Mouse (Mus musculus) adrenal gland, postnatal 25 days (tissue): ENCODE measurements around the gene Unc50. TPM values are rescaled to one million over a fixed set of nuclear protein-coding genes. Genes with fewer than 3 reads are reported as not detected.

Experiments used
- DNase-seq: peaks from one replicate; pipeline ENCODE4 v3.0.0; 2021; ENCODE audit warnings: mixed read lengths
- total RNA-seq: library from RNA; stranded (reverse); gene quantifications from 2 replicates; pipeline ENCODE4 v1.2.3, GENCODE M21; 2021

Unc50 gene
- total RNA-seq, 1 experiment from 2014 or later, result 72.8 TPM

DNA sequence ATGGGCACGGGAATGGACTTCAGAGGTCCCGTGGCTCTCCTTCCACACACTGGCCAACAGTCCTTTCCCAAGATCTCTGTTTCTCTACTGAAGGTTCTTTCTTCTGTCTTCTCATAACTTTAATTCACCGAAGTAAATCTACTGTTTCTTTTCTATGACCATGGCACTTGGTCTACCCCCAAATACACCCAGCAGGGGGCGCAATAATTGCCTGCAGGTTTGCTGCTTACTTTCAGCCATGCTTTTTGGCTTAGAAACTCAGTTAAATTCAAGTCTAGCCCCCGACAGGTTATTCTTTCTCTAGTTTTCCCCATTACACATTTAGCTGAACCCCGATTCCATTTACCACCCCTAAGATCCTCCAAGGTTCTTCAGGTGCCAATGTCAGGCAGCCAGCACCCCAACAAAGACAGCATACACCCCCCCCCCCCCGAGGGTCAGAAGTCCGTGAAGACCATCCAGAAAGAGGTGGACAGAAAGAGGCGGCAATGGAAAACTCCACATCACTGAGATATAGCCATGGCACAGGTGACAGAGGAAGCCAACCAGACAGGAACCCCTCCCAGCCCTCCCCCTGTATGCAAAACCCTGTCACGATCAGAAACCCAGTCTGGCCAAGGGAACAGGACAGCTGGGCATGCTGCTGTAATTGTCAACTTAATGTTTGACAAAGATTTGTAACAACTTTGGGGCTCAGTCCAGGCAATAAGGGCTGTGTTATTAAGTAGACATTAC lies 18.6 kb downstream of the Unc50 start:
- peak; percentile 71 for DNase-seq

DNA sequence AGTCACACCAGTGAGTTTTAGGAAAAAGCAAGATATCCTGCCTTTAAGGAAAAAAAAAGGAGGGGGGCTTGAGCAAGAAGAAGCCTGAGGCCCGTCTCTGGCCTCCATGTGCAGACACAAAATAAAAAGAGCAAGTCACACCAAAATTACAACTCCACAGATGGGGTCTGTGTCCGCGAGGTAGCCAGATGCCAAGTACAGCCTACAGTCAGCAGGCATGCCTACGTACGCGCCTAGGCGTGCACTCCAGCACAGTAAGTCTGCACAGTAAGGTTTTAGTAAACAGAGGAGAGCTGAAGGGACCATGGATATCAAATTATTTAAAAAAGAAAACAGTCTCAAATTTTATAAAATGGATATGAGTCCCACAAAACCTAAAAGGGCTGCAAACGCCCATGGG lies 21.3 kb downstream of the Unc50 start:
- no peak for DNase-seq

DNA sequence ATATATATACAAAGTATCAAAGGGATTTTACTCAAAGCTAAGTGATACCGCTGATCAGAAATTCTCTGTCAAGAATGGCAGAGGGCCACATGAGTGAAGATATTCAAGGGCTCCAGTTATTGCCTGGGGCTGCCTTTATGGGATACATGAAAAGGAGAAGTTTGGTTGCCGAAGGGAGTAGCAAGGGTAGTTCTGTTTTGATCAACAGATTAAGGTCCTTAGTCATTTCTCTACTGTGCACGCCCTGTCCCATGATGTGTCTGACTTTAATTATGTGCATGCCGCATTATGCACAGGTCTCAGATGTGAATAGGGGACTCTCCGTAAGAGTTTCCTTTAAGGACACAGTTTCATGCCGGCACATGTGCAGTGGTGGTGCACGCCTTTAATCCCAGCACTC lies 27.6 kb downstream of the Unc50 start:
- DNase-seq, result no peak

DNA sequence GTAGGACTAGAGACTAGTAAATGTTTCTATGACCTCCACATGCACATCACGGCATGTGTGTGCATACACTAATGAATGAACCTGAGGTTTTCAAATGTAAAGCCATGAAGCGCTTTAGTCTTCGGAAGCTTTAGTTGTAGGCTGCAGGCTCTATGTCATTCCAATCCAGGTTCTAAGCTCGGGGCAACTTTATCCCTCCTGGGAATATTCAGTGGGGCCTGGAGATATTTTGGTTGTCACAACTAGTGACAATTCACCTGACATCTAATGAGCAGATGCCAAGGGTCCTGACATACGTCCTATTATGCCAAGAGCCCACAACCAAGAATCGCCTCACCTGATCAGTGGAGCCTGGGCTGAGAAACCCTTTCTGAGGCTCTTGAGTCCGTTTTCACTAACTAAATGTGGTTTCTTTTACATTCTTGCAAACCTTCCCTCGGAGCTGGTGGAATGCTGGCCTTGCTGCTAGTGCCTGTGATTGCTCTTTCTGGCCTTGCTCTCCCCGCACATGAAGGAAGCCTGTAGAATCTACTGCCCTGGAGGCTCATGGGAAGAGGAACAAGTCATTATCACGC lies 35.0 kb downstream of the Unc50 start:
- DNase-seq, result no peak

DNA sequence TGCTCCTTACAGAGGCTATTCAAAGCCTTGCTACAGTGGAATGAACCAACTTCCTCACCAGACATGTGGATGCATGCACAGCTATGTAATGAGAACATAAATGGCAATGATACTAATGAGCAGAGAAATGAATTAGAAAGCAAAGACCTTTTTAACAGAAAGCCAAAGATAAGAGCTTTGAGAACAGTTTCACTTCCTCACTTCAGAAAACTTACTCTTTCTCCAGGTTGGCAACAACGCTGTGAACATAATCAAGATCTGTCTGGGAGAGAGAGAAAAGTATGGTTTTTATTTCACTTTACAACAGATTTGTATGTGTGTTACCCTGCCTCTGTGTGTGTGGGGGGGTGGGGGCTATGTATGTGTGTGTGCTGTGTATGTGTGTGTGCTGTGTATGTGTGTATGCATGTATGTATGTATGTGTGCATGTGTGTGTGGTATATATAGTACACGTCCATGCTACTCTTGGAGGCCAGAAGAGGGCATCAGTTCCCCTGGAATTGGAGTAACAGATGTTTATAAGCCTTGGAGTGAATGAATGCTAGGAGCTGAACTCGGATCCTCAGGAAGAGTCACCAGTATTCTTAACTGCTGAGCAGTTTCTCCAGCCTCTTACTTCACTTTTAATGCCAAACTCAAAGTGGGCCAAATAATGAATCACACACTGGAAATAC lies 36.5 kb downstream of the Unc50 start:
- no peak for DNase-seq

DNA sequence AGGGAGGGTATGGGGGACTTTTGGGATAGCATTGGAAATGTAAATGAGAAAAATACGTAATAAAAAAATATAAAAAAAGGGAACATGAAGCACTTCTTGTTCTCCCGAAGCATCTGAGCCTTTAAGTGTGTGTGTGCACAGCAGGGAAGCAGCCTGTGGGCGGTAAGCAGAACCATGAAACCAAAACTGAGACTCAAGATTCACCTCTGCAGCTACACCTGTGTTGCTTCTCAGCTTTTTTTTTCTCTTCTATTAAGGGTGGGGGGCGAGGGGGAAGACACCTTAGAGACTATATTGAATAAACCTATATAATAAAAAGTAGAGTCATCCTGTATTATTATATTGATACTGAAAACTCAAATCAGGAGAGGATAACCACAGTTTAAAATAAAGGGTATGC lies 37.9 kb downstream of the Unc50 start:
- no peak for DNase-seq

DNA sequence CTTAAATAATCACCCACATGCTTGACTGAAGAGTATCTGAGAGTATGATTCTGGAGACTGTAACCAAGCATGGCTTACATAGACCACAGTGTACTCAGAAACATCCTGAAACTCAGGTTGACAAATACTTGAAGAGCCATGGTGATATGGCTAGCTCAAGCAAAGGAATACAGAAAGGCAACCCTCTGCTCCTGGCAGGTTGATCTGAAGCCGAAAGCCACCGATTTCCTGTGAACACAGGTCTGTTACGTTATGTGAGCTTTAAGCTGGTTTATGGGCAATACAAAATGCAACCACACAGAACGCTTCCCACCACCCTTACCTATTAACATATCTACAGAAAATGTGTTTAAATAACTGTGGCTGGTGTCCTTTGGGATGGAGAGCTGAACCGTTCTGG lies 39.1 kb downstream of the Unc50 start:
- no peak for DNase-seq

DNA sequence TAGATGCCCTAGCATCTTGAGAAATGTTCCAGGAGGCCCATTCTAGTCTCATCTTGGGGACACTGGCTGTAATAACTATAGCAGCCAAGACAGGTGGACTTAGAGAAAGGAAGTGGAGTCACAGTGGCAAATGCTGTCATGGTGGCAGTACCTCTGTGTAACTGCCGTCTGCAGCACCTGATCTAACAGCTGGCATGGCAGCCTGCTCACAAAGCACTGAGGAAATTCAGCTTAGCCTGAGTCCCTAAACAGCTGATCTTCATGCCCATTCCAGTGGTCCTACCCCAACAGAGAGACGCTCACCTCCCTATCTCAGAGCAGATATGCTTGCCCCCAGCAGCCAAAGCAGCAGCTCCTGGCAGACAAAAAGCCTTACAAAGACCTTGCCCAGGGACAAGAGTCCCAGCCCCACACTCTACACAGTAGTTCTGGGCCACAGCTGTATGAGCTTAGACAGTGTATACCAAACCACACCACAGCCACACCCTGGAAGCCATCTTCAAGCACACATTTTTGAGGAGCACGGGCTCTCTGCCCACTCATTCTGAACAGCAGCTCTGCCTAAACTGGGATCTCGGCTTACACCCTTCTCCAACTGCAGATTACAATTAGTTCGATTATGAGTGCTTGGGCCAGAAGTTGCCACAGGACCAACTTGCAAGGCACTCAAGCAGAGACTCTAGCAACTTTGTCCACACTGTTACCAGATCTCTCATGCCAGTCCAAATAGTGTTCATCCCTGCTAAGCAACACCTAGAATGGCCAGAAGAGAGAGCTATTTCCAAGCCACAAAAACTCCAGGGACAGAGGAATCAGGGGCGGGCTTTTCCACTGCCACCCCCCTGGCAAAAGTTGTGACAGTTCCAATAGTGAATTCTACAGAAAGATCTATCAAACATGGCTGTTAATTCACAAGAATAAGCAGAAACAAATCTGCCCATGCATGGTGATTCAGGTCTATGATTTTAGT lies 41.5 kb downstream of the Unc50 start:
- DNase-seq, result no peak

DNA sequence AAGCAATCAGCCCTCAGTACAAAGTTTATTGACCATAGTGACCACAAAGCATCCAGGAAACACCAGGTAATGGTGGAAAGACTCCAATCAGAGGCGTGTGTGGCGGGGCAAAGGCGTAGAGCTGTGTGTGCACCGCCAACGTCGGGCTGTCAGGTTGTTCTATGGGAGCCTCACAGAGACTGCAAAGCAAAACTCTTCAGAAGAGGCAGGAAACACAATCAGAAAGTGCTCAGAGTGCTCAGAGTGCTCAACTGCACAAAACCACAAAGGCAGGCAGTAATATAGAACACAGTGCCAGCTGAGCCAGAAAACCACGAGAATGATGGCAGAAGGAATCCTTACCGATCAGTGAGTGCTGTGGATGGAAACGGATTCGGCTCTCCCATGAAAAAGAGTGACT lies 43.3 kb downstream of the Unc50 start:
- no peak for DNase-seq

DNA sequence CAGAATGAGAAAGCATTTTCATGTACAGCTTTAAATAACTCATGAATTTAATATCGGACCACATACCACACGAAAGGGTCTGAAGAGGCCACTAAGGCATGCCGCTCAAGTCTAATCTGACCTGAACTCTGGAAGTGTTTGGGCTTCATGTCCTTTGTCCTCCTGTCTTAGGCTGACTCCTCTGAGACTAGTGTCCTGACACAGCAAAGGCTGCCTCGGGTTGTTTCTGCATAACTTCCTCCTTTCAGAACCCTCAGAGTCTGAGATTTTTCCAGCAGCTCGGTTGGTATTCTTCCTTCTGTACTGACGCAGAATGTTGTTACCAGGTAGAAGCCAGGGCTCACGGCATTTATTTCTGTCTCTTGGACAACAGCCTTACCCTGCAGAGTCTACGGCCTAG lies 44.1 kb downstream of the Unc50 start:
- DNase-seq, result no peak

DNA sequence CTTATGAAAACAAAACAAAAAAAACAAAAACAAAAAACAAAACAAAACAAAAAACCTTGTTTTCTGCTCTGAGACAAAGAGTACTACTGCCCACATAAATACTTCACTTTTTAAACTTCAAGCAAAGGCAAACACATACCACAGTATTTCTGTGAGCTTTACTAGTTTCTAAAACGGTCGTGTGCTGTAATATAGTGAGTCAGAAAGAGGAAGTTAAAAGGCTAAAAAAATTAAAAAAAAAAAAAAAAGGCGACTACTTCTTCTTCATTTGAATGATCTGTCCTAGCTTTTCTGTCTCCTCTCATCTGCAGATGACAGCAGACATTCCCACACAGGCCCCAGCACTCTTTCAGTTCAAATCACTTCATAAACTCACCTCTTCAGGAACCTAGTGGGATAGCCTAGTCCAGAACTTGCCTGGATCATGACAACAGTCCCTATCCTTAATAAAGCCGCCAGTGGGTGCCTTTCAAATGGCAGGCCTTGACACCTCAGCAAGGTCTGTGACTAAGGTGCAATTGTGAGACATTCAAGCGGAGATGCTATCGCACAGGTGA lies 44.8 kb downstream of the Unc50 start:
- DNase-seq, result no peak

DNA sequence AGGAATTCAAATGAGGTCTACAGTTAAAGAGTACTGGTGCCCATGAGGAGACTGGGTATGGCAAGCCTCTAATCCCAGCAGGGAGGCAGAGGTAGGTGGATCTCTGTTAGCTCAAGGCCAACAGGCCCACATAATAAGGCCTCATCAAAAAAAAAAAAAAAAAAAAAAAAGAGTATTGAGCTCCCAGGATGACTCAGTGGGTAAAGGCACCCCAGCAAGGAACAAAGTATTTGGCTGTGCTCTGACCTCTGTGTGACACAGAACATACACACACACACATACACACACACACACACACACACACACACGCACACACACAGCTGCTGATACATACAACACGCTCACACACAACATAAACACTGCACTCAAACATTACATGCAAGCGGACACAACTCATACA lies 45.4 kb downstream of the Unc50 start:
- no peak for DNase-seq

DNA sequence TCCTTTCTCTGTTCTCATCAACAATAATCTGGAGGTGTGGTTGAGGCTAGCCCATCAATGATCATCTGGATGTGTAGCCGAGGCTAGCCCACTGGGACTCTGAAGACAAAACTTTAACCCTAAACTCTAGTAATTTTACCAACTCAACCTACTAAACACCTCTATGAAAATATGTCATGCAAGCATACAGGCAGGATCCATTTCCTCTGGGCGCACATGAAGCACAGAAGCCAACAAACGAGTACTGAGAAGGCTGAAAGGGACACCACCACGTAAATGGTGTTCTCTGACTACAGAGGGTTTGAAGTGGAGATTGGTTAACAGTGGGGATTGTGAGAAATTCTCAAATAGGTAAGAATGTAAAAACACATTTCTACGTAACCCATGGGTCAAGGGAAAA lies 47.3 kb downstream of the Unc50 start:
- DNase-seq, result no peak

DNA sequence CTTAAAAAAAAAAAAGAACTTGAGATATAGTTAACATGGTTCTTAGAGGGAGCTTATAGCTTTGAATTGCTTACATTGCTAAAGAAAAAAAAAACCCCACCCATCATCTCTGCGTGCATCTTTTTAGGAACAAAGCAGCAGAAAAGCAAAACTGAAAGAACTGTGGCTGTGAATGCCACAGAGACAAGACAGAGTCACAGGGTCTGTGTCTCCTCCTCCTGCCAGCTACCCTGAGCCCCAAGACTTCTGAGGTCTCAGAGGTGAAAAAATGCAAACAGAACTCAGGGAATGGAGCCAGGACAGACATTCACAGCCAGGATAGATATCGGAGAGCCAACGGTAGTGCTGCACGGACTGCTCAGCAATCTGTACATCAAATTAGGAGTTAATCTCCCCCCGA lies 48.0 kb downstream of the Unc50 start:
- DNase-seq, result no peak

DNA sequence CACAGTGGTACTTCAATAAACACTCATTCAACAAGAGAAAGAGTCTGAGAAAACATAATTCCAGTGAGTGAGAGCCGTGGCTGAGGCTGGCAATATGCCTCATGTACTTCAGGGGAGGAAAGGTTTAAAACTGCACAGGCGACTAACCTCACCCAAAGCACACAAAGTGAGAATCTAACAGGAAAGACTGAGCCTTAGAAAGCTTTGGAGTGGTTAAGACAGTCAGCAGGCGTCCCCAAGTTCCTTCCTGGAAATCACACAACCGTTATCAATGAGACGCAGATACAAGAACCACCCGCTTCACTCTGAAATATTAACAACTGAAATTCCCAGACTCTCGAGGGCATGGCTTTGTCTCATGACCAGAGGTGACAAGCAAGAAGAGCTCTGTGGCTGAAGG lies 48.5 kb downstream of the Unc50 start:
- DNase-seq, result no peak

DNA sequence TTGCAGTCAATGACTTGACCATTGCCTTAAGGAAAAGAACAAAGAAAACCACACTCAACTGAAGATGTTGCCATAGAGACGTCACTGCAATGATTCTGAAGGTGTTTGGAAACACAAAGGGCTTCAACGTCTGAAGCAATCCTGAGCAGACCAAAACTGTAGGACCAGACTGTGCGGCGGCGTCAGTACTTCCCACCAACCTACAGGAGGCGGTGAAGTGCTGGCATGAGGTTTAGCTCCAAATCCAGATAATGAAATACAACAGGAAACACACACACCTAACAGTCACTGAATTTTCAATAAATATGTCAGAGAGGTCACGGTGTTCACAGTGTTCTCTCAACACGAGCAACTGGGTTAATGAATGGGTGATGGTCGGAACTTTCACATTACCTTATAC lies 49.1 kb downstream of the Unc50 start:
- DNase-seq, result no peak

DNA sequence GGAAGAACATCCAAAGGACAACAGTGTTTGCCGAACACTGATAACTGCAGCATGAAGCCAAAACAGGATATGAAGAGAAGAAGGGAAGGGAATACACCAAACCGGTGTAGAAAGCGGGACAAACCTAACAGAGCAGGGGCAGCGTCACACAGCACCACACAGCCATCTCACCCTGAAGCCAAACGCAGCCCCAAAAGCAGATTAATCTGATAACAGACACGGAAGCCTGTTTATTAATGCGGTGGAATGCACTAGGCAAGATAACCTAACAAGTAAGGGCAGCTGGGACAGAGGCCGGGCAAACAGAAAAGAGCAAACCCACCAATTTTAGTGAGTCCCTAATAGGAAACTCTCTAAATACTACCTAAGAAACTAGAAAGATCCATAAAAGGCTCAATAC lies 49.8 kb downstream of the Unc50 start:
- DNase-seq, result no peak

DNA sequence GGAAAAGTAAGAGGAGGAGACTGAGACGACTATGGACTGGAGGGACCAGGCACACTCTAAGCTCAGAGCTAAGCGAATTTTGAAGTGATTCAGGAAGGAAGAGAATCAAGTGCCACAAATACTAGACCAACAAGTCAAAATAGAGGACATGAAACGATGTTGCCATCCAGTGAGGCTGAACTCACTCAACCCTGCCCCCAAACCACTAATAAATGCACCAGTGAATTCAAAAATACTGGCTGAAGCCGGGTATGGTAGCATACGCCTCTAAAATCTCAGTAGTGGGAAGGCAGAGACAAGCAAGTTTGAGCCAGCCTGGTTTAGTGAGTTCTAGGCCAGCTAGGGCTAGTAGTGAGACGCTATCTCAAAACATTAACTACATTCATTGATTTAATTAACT lies 50.8 kb downstream of the Unc50 start:
- DNase-seq, result no peak

DNA sequence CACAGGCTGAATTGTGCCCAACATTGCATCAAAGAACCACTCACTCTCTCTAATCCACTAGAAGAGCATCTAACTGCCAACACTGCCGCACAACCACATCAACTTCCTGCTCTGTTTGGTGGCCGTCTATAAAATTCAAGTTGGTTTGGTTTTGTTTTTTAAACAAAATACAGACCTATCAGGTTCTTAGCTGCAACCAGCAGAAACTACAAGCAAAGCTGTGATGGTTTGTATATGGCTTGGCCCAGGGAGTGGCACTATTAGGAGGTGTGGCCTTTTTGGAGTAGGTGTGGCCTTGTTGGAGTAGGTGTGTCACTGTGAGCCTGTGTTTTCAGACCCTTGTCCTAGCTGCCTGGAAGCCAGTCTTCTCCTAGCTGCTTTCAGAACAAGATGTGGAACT lies 51.4 kb downstream of the Unc50 start:
- no peak for DNase-seq

DNA sequence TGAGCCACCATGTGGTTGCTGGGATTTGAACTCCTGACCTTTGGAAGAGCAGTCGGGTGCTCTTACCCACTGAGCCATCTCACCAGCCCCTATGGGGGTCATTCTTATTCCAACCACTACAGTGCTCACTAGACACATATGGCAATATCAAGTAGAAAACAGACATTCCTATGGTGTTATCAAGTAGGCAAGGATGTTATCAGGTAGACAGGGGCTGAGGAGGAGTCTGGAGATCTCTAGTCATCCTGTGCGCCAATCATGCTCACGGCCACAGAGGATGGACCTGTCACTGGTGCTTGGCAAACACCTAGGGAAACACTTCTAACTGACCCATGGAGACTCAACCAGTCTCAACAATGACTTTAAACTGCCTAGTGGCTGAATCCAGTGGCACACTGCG lies 54.7 kb downstream of the Unc50 start:
- no peak for DNase-seq

DNA sequence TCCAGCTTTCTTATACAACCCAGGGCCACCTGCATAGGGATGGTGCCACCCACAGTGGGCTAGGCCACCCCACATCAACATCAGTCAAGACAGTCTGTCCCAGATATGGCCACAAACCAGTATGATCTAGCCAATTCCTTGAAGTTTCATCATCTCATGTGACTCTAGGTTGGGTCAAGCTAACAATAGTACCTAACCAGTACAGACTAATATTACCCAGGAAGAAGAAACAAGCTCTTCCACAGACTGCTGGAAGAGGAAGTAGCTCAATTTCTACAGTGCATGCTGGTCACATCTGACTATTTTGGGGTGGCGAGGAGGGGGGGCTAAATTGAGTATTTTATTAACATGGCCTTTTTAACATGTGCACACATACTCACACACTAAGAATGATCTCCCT lies 56.5 kb downstream of the Unc50 start:
- no peak for DNase-seq

DNA sequence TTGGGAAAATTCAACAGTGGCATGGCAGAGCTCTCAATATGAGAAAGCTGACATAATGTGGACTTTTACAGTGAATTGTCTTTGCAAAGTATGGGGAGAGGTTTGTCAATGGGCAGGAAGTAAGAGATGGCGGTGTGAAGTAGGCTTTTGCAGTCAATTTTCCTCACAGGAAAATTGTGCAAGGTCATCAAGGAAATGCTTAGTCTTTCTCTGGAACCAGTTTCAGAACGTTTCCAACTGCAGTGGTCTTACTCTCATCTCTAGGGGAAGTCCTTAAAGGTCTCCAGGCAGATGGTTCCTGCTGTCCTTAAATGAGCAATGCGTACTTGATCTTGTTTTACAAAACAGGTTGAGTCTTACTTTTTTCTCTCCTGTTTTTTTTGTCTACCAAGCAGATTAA lies 57.1 kb downstream of the Unc50 start:
- DNase-seq, result no peak

DNA sequence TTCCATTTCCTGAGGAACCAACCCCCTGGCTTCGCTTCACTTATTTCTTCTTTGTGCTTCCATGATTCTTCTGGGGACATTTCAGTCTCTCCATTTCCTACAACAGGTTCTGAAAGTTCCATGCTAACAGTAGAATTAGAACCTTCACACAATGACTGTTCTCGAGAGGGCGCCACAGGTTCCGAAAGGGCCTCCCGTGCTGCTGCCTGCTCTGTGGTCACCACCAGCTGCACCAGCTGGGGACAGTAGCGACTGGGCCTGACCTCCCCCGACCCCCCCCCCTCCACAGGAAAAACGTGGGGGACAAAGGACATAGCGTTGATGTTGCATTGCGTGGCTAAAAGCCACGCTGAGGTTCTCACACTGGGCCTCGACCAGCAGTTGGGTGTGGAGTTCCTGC lies 58.6 kb downstream of the Unc50 start:
- DNase-seq, result no peak
